Mouse (Mus musculus) spleen, postnatal 36 days (tissue): ENCODE measurements at regions not wholly inside any gene's neighbourhood (a gene's known extent, or its start where the extent isn't known, plus 50 kb on each side); places are given as distances from the start of the nearest gene placed in this dataset.

Source experiments
- DNase-seq, 2 experiments: peaks; one replicate each; pipeline ENCODE4 v3.0.0; 2022; ENCODE audit warnings: low spot score in 2 of 2, mixed read lengths in 1 of 2

DNA sequence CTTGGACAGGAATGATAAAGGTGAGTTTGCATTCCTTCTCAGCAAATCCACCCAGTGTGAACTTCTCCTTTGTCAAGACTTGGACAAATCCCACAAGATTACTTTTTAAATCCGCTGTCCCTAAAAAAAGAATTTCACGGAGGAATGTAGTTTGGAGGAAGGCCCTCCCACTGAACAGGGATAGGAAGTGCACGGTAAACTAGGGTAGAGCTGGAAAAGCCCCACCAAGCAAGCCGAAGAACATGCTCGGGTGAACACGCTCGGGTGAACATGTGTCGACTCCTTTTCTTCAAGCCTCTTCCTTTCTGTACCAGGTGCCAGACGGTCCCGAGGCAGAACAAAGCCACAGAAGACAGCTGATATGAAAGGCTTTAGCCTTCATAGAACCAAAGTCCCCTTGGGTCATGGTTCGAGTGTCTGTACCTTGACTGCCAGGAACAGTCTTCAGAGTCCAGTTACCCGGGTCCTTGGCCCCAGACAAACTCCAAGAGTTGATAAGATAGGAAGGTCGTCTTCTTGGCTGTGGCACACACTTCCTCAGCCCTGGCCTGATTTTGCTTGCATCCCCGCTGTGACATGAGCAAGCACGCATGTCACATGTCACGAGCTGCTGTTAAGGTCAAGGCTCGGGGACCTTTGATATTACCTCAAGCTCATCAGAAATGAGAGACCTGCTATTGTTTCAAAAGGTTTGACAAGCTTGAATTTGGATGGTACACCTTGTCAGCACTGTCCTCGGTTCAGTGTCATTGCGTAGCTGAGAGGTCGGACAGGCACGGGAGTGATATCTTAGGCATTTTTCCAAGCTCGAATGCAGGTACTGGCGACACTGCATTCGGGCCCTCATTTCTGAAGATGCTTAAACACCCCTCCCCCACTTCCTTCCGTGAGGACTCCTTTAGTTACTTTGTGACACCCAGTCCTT is 51.5 kb upstream of the Ryk start:
- no peak for DNase-seq

GRCm38 (mm10) chr9:102784329-102785026 is 50.2 kb upstream of the Ryk start:
- DNase-seq, result peak; percentile 52 to 58
